Mouse (Mus musculus) CH12.LX (cell line): Measurements from ENCODE around the gene Cdk2ap2.
"Not testable (repeated sequence)": the region's sequence is repeated elsewhere in the genome, so short reads cannot be mapped to it uniquely, and the experiment has no call there.

Source experiments
- CHD1 ChIP-seq: IDR thresholded peaks from 2 replicates; pipeline ENCODE4 v1.6.1; 2012; ENCODE audit warnings: low read depth, low read length, improper control_type of control experiment, inconsistent platforms
- CHD2 ChIP-seq: IDR thresholded peaks from 2 replicates; pipeline ENCODE4 v1.6.1; 2011; ENCODE audit warnings: low read length, improper control_type of control experiment
- CTCF ChIP-seq, 2 experiments: IDR thresholded peaks in 1 of 2; conservative IDR thresholded peaks in 1 of 2; 2 replicates each; pipeline ENCODE4 v1.5.1; 2011 to 2012; ENCODE audit warnings: low read depth in 2 of 2, low read length in 2 of 2, improper control_type of control experiment in 1 of 2, inconsistent platforms in 1 of 2, mild to moderate bottlenecking in 1 of 2, moderate library complexity in 1 of 2
- EP300 ChIP-seq: IDR thresholded peaks from 2 replicates; pipeline ENCODE4 v1.6.1; 2011; ENCODE audit warnings: low read length, improper control_type of control experiment
- HCFC1 ChIP-seq: IDR thresholded peaks from 2 replicates; pipeline ENCODE4 v1.6.1; 2012; ENCODE audit warnings: low read depth, mild to moderate bottlenecking, inconsistent platforms, low read length, improper control_type of control experiment
- POLR2A ChIP-seq: IDR thresholded peaks from 2 replicates; pipeline ENCODE4 v1.6.1; 2011; ENCODE audit warnings: low read depth, mild to moderate bottlenecking, improper control_type of control experiment, low read length
- USF2 ChIP-seq: conservative IDR thresholded peaks from 2 replicates; pipeline ENCODE4 v1.6.1; 2011; ENCODE audit warnings: low read depth, low read length, improper control_type of control experiment

DNA sequence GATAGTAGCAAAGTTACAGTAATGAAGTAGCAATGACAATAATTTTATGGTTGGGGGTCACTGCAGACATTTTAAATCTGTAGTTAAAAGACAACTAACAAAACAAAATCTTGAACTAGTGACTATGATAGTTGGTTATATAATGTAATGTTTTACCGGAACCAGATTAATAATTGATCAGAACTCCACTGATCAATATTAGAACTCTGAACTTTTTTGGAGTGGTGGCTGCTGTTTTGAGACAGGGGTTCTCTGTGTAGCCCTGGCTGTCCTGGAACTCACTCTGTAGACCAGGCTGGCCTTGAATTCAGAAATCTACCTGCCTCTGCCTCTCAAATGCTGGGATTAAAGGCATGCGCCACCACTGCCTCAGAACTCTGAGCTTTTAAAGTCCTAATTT is 28.7 kb upstream of the Cdk2ap2 start:
- not testable (repeated sequence) for TF ChIP-seq EP300; CHD1; CTCF (conservative IDR thresholded peaks at IDR 0.05 in 1 of 2, IDR thresholded peaks at IDR 0.05 in 1 of 2; ENCODE audit: low read depth in 2 of 2, low read length in 2 of 2); POLR2A; HCFC1; USF2; CHD2
